Comparison of ENCODE assay signal across 8 mouse cellular contexts in genomic region chr4:133469122-133469521, GRCm38 (mm10). TPM values are rescaled to one million over a fixed set of nuclear protein-coding genes. Genes with fewer than 3 reads are reported as not detected.
DNase-seq lines count a peak whose midpoint lies in the region; ATAC-seq and TF ChIP-seq lines count a peak whose summit lies in the region.

No protein-coding gene starts in this region.

- 16% methylated on average over 12 of the region's 12 CpGs for WGBS in lung, embryonic 14.5 days
- WGBS in lung, adult 2 months, result 30% methylated on average over 12 of the region's 12 CpGs
- WGBS in intestine, embryonic 14.5 days, result 16% methylated on average over 12 of the region's 12 CpGs
- whole genome bisulfite sequencing in small intestine, adult 2 months, result 24% methylated on average over 12 of the region's 12 CpGs

- H3K27ac ChIP-seq in lung, embryonic 14.5 days (ENCODE audit: low read depth), result no peak overlapping the region
- no peak overlapping the region for H3K27ac ChIP-seq in intestine, embryonic 14.5 days (ENCODE audit: low read depth)
- H3K27ac ChIP-seq in small intestine, adult 2 months (ENCODE audit: insufficient read depth, low read depth, low read length), result no peak overlapping the region

- no peak for TF ChIP-seq POLR2A in lung, adult 2 months (IDR thresholded peaks at IDR 0.05; ENCODE audit: borderline replicate concordance, extremely low read depth, low read depth, low read length)
- no peak for TF ChIP-seq POLR2A in small intestine, adult 2 months (IDR thresholded peaks at IDR 0.05; ENCODE audit: low read depth, low read length)

- TF ChIP-seq CTCF in lung, embryonic 14.5 days (IDR thresholded peaks at IDR 0.05; ENCODE audit: low read depth), result no peak
- TF ChIP-seq CTCF in lung, adult 2 months (IDR thresholded peaks at IDR 0.05; ENCODE audit: insufficient read depth, low read length), result no peak
- no peak for TF ChIP-seq CTCF in small intestine, adult 2 months (IDR thresholded peaks at IDR 0.05; ENCODE audit: extremely low read depth, insufficient read length, insufficient replicate concordance, low read depth, low read length)

- no peak overlapping the region for H3K4me3 ChIP-seq in lung, embryonic 14.5 days (ENCODE audit: low read depth, low read length)
- H3K4me3 ChIP-seq in lung, adult 2 months (replicated peaks; ENCODE audit: extremely low read depth, low read depth, low read length), result no peak overlapping the region
- H3K4me3 ChIP-seq in intestine, embryonic 14.5 days (ENCODE audit: low read depth, low read length), result no peak overlapping the region
- H3K4me3 ChIP-seq in small intestine, adult 2 months (ENCODE audit: low read depth, low read length), result peak overlapping the region; percentile 18; the same call in 1 of the 2 replicates

- ATAC-seq in lung, embryonic 14.5 days (ENCODE audit: insufficient read depth), result no peak
- no peak for ATAC-seq in intestine, embryonic 14.5 days (replicated peaks; ENCODE audit: low FRiP score, low TSS enrichment, low read depth)

- H3K27me3 ChIP-seq in lung, embryonic 14.5 days (ENCODE audit: insufficient read depth, low read length), result no peaks in the 10 kb centered on the region
- no peaks in the 10 kb centered on the region for H3K27me3 ChIP-seq in intestine, embryonic 14.5 days (replicated peaks; ENCODE audit: control insufficient read depth, insufficient read depth, low read length)
- no peaks in the 10 kb centered on the region for H3K27me3 ChIP-seq in small intestine, adult 2 months (ENCODE audit: control insufficient read depth, insufficient read depth, low read length)

- H3K36me3 ChIP-seq in lung, embryonic 14.5 days (ENCODE audit: insufficient read depth), result no peaks in the 10 kb centered on the region
- H3K36me3 ChIP-seq in intestine, embryonic 14.5 days (ENCODE audit: control insufficient read depth, insufficient read depth, low read length), result no peaks in the 10 kb centered on the region
- H3K36me3 ChIP-seq in small intestine, adult 2 months (ENCODE audit: control insufficient read depth, insufficient read depth, low read length), result no peaks in the 10 kb centered on the region

- no peak overlapping the region for H3K9ac ChIP-seq in lung, embryonic 14.5 days
- no peak overlapping the region for H3K9ac ChIP-seq in intestine, embryonic 14.5 days (ENCODE audit: low read length)

- H3K4me1 ChIP-seq in lung, embryonic 14.5 days (ENCODE audit: insufficient read depth), result peaks cover 4% of the 10 kb centered on the region; the same call in 1 of the 2 replicates
- H3K4me1 ChIP-seq in lung, adult 2 months (ENCODE audit: control insufficient read depth, insufficient read depth, low read length), result peaks cover 2% of the 10 kb centered on the region; the same call in 1 of the 2 replicates
- peaks cover 4% of the 10 kb centered on the region; the same call in 1 of the 2 replicates for H3K4me1 ChIP-seq in intestine, embryonic 14.5 days (replicated peaks; ENCODE audit: control insufficient read depth, insufficient read depth, low read length)
- H3K4me1 ChIP-seq in small intestine, adult 2 months (ENCODE audit: control insufficient read depth, insufficient read depth, insufficient read length, low read length), result peaks cover 8% of the 10 kb centered on the region

- H3K9me3 ChIP-seq in lung, embryonic 14.5 days (ENCODE audit: low read depth, low read length), result no peaks in the 10 kb centered on the region
- 0 out of 2 replicates have a peak, but pooled peaks cover 3% of the 10 kb centered on the region for H3K9me3 ChIP-seq in intestine, embryonic 14.5 days (ENCODE audit: control insufficient read depth, low read length)

- peak; percentile 33 for DNase-seq in adrenal gland, postnatal 14 days
- no peak for DNase-seq in adrenal gland, postnatal 10 days
- peak; percentile 42 for DNase-seq in lung, embryonic 14.5 days
- no peak for DNase-seq in lung, adult 2 months
- DNase-seq in intestine, embryonic 14.5 days (ENCODE audit: low spot score), result no peak
- no peak for DNase-seq in urinary bladder, postnatal 4 days (ENCODE audit: low spot score in 2 of 2)
- no peak for DNase-seq in Muller cell, postnatal 12 days (ENCODE audit: inconsistent ontology term)

- H3K4me2 ChIP-seq in lung, embryonic 14.5 days, result peak overlapping the region; percentile 73
- peak overlapping the region; percentile 31; the same call in 1 of the 2 replicates for H3K4me2 ChIP-seq in intestine, embryonic 14.5 days (ENCODE audit: low read length)

RNA-seq across cellular contexts. Expression of gene Tent5b, which starts 10.8 kb away (rescaled TPM):
- total RNA-seq in adrenal gland, postnatal 14 days (2021), result 0.67 and 2.0 TPM in 2 replicates
- 1 to 10 TPM in 1 of 2 experiments, under 1 TPM in 1; 0.58 to 1.2 TPM for total RNA-seq in adrenal gland, postnatal 10 days (2021)
- 0.41 and 0.42 TPM in 2 replicates for polyA plus RNA-seq in lung, embryonic 14.5 days (2014; fragmentation: Nextera tagmentation; extraction: Ambion mirVana)
- polyA plus RNA-seq in lung, adult 2 months (2012; rRNA removed), result 21.3 and 23.1 TPM in 2 replicates
- polyA plus RNA-seq in intestine, embryonic 14.5 days (2014; fragmentation: Nextera tagmentation; extraction: Ambion mirVana), result 0.23 and 0.38 TPM in 2 replicates
- 1.8 and 2.1 TPM in 2 replicates for polyA plus RNA-seq in small intestine, adult 2 months (2012; rRNA removed)

RNA-seq across cellular contexts. Expression of gene Trnp1, which starts 29.2 kb away (rescaled TPM):
- 4.0 and 8.6 TPM in 2 replicates for total RNA-seq in adrenal gland, postnatal 14 days (2021)
- total RNA-seq in adrenal gland, postnatal 10 days (2021), result 1 to 10 TPM; 6.2 to 9.3 TPM
- polyA plus RNA-seq in lung, embryonic 14.5 days (2014; fragmentation: Nextera tagmentation; extraction: Ambion mirVana), result 1.1 and 1.3 TPM in 2 replicates
- polyA plus RNA-seq in lung, adult 2 months (2012; rRNA removed), result 3.4 and 4.5 TPM in 2 replicates
- polyA plus RNA-seq in intestine, embryonic 14.5 days (2014; fragmentation: Nextera tagmentation; extraction: Ambion mirVana), result 1.1 and 2.4 TPM in 2 replicates
- 6.1 and 6.2 TPM in 2 replicates for polyA plus RNA-seq in small intestine, adult 2 months (2012; rRNA removed)

RNA-seq across cellular contexts. Expression of gene Kdf1, which starts 49.6 kb away (rescaled TPM):
- 1.8 and 2.0 TPM in 2 replicates for total RNA-seq in adrenal gland, postnatal 14 days (2021)
- total RNA-seq in adrenal gland, postnatal 10 days (2021), result 1 to 10 TPM; 2.1 to 3.1 TPM
- 28.0 and 31.5 TPM in 2 replicates for polyA plus RNA-seq in lung, embryonic 14.5 days (2014; fragmentation: Nextera tagmentation; extraction: Ambion mirVana)
- 19.0 and 22.2 TPM in 2 replicates for polyA plus RNA-seq in lung, adult 2 months (2012; rRNA removed)
- 32.9 and 34.5 TPM in 2 replicates for polyA plus RNA-seq in intestine, embryonic 14.5 days (2014; fragmentation: Nextera tagmentation; extraction: Ambion mirVana)
- polyA plus RNA-seq in small intestine, adult 2 months (2012; rRNA removed), result 44.4 and 71.0 TPM in 2 replicates

Comparison
In these comparisons a context has a peak if more than half of its experiments do, and no peak if none do; other contexts are left out.
1. DNase-seq: peak in adrenal gland, postnatal 14 days (single experiment) and lung, embryonic 14.5 days (single experiment); none in adrenal gland, postnatal 10 days (single experiment), lung, adult 2 months (single experiment), intestine, embryonic 14.5 days (single experiment), urinary bladder, postnatal 4 days (0 of 2) and Muller cell, postnatal 12 days (single experiment).